Mouse (Mus musculus): Measurements from ENCODE around the gene Shank3. TPM values are rescaled to one million over a fixed set of nuclear protein-coding genes. Genes with fewer than 3 reads are reported as not detected.

The Shank3 gene
- polyA plus RNA-seq, 1 experiment: 8.2 TPM

DNA sequence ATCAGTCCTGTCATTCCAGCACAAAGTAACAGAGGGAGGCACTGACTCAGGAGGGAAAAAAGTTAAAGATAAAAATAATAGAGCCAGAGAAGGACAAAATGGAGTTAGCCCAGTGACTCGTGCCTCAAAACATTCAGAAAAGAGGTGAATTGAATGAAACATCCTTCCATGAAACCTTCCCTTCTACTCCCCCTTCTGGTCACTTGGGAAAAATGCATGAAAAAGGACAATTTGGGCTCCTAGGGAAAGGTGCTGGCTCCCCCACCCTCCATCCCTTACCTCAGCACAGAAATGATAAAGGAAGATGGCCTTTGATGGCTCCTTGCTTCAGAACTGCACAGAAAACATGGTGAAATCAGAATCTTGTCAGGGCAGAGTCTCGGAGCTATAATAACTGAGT, 30.8 kb upstream of the Shank3 start:
- Histone ChIP-seq H3K27me3 (ENCODE audit: control insufficient read depth, insufficient read depth, low read length) (no peaks in the 10 kb centered on the region), H3K4me1 (replicated peaks; ENCODE audit: control insufficient read depth, insufficient read depth, low read length) (no peaks in the 10 kb centered on the region), H3K36me3 (ENCODE audit: control insufficient read depth, insufficient read depth, low read length) (no peaks in the 10 kb centered on the region), H3K27ac (ENCODE audit: control insufficient read depth, insufficient read depth, low read length) (no peak overlapping the region), H3K4me3 (ENCODE audit: control insufficient read depth, insufficient read depth, low read length) (no peak overlapping the region)
- no peak for DNase-seq
- 33% methylated on average over 2 of the region's 2 CpGs for WGBS
- no peak for TF ChIP-seq POLR2A (IDR thresholded peaks at IDR 0.05; ENCODE audit: control insufficient read depth, extremely low read depth, insufficient read depth, low read length, poor library complexity)
- TF ChIP-seq CTCF (IDR thresholded peaks at IDR 0.05; ENCODE audit: borderline replicate concordance, control insufficient read depth, extremely low read depth, insufficient read depth, low read length, poor library complexity): no peak

DNA sequence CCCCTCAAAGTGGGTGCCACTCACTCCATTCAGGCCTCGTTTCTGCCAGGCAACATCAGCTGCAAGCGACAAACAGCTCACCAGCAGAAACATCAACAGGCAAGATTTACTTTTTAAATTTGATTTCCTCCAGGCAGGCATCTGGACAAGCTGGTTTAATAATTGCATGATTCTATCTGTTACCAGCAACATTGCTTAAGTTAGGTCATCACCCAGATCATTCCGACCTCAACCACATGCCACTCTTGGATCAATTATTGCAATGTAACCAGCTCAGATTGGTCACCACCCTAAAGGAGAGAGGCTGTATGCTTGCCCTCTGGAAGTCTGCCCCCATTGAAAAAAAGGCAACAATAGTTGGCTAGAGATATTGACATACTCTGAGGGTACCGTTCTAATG, 27.9 kb upstream of the Shank3 start:
- no peak for DNase-seq
- 93% methylated on average over 4 of the region's 4 CpGs for WGBS
- Histone ChIP-seq H3K27ac (ENCODE audit: control insufficient read depth, insufficient read depth, low read length) (no peak overlapping the region), H3K27me3 (ENCODE audit: control insufficient read depth, insufficient read depth, low read length) (no peaks in the 10 kb centered on the region), H3K4me1 (replicated peaks; ENCODE audit: control insufficient read depth, insufficient read depth, low read length) (peaks cover 13% of the 10 kb centered on the region), H3K4me3 (ENCODE audit: control insufficient read depth, insufficient read depth, low read length) (no peak overlapping the region), H3K36me3 (ENCODE audit: control insufficient read depth, insufficient read depth, low read length) (no peaks in the 10 kb centered on the region)
- TF ChIP-seq POLR2A (IDR thresholded peaks at IDR 0.05; ENCODE audit: control insufficient read depth, extremely low read depth, insufficient read depth, low read length, poor library complexity): no peak
- TF ChIP-seq CTCF (IDR thresholded peaks at IDR 0.05; ENCODE audit: borderline replicate concordance, control insufficient read depth, extremely low read depth, insufficient read depth, low read length, poor library complexity): no peak

DNA sequence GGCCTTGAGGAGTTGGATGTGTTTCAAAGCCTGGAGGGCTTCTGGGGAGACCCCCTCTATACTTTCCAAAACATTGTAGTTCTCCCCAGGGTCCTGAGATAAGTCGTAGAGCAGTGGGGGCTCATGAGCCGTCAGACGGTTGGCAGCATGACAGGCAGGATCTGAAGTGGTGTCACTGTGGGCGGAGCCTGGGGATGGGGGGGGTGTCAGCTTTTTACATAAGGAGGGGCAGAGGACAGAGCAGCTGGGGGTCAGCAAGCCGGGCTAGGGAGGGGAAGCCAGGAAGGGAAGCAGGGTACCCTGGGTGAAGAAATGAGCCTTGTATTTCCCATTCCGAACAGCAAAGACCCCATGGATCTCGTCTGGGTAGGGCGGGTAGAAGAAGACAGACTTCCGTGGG, 26.1 kb upstream of the Shank3 start:
- TF ChIP-seq POLR2A (IDR thresholded peaks at IDR 0.05; ENCODE audit: control insufficient read depth, extremely low read depth, insufficient read depth, low read length, poor library complexity) (no peak), CTCF (IDR thresholded peaks at IDR 0.05; ENCODE audit: borderline replicate concordance, control insufficient read depth, extremely low read depth, insufficient read depth, low read length, poor library complexity) (no peak)

DNA sequence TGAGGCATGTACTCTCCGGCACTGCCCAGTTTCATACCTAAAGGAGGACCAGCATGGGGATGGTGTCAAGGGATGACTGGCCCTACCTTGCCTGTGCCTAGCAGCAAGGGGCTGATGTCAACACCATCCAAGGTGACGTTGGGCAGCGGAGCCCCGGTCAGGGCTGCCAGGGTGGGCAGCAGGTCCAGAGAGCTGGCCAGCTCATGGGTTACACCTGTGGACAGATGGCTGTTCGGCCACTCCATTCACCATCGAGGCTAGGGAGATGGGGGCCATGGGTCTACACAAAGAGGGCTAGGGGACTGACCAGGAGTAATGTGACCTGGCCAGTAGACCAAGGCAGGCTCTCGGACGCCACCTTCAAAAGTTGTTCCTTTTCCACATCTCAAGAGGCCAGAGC, 25.5 kb upstream of the Shank3 start:
- 98% methylated on average over 8 of the region's 8 CpGs for WGBS
- no peak for DNase-seq

More for the DNA sequence above, 26.1 kb upstream of the Shank3 start:
- H3K36me3 ChIP-seq (ENCODE audit: control insufficient read depth, insufficient read depth, low read length): no peaks in the 10 kb centered on the region
- 95% methylated on average over 9 of the region's 9 CpGs for WGBS
- DNase-seq: no peak
- H3K4me1 ChIP-seq (replicated peaks; ENCODE audit: control insufficient read depth, insufficient read depth, low read length): peaks cover 16% of the 10 kb centered on the region
- H3K4me3 ChIP-seq (ENCODE audit: control insufficient read depth, insufficient read depth, low read length): no peak overlapping the region
- H3K27me3 ChIP-seq (ENCODE audit: control insufficient read depth, insufficient read depth, low read length): no peaks in the 10 kb centered on the region
- H3K27ac ChIP-seq (ENCODE audit: control insufficient read depth, insufficient read depth, low read length): no peak overlapping the region

DNA sequence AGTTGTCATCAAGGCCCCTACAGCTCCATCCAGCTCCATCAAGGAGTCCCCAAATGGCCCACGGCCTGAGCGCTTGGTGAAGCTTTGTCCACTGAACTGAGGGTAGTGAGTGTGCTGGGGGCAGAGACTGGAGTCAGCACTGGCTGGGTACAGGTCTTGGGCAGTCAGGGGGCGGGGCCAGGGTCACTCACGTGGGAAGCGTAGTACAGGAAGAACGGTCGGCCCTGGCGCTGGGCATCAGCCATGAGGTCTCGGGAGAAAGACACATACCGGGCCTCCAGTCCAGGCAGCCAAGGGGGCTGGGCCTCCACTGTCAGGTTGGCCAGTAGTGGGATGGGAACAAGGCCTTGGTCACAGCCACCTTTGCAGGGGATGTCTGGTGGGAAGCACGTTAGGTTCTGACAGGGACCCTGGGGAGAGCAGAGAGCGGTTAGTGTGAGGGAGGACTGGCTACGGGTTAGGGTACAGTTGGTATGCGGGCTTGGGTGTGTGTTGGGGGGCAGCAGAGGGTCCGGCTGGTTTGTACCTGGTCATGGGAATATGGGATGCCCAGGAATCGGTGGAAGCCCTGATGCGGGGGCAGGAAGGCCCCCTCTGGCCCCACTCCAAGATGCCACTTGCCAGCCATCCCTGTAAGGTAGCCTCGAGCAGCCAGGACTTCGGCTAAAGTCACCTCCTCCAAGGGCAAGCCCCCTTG, 24.7 kb upstream of the Shank3 start:
- WGBS: 98% methylated on average over 19 of the region's 19 CpGs
- no peak overlapping the region for H3K4me3 ChIP-seq (ENCODE audit: control insufficient read depth, insufficient read depth, low read length)
- no peaks in the 10 kb centered on the region for H3K27me3 ChIP-seq (ENCODE audit: control insufficient read depth, insufficient read depth, low read length)
- peaks cover 16% of the 10 kb centered on the region for H3K4me1 ChIP-seq (replicated peaks; ENCODE audit: control insufficient read depth, insufficient read depth, low read length)
- TF ChIP-seq CTCF (IDR thresholded peaks at IDR 0.05; ENCODE audit: borderline replicate concordance, control insufficient read depth, extremely low read depth, insufficient read depth, low read length, poor library complexity) (no peak), POLR2A (IDR thresholded peaks at IDR 0.05; ENCODE audit: control insufficient read depth, extremely low read depth, insufficient read depth, low read length, poor library complexity) (no peak)
- no peak overlapping the region for H3K27ac ChIP-seq (ENCODE audit: control insufficient read depth, insufficient read depth, low read length)
- H3K36me3 ChIP-seq (ENCODE audit: control insufficient read depth, insufficient read depth, low read length): no peaks in the 10 kb centered on the region
- DNase-seq: no peak

More for the DNA sequence above, 25.5 kb upstream of the Shank3 start:
- no peak for TF ChIP-seq POLR2A (IDR thresholded peaks at IDR 0.05; ENCODE audit: control insufficient read depth, extremely low read depth, insufficient read depth, low read length, poor library complexity)
- TF ChIP-seq CTCF (IDR thresholded peaks at IDR 0.05; ENCODE audit: borderline replicate concordance, control insufficient read depth, extremely low read depth, insufficient read depth, low read length, poor library complexity): no peak
- H3K27ac ChIP-seq (ENCODE audit: control insufficient read depth, insufficient read depth, low read length): no peak overlapping the region
- no peaks in the 10 kb centered on the region for H3K27me3 ChIP-seq (ENCODE audit: control insufficient read depth, insufficient read depth, low read length)
- no peaks in the 10 kb centered on the region for H3K36me3 ChIP-seq (ENCODE audit: control insufficient read depth, insufficient read depth, low read length)
- no peak overlapping the region for H3K4me3 ChIP-seq (ENCODE audit: control insufficient read depth, insufficient read depth, low read length)
- H3K4me1 ChIP-seq (replicated peaks; ENCODE audit: control insufficient read depth, insufficient read depth, low read length): peaks cover 16% of the 10 kb centered on the region

DNA sequence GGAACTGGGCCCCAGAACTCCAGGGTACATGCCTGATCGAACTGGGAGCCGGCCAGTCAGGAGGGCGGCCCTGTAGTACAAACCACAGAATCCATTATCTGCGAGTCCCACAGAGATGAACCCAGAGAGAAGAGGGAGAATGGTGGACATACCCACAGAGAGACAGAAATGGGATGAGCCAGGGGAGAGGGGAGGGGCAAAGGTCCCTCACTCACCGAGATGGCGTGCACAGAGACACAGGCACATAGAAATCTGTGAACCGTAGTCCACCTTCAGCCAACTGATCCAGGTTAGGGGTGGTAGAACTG, 24.2 kb upstream of the Shank3 start:
- DNase-seq: no peak
- H3K36me3 ChIP-seq (ENCODE audit: control insufficient read depth, insufficient read depth, low read length): no peaks in the 10 kb centered on the region
- H3K4me1 ChIP-seq (replicated peaks; ENCODE audit: control insufficient read depth, insufficient read depth, low read length): peaks cover 16% of the 10 kb centered on the region
- TF ChIP-seq POLR2A (IDR thresholded peaks at IDR 0.05; ENCODE audit: control insufficient read depth, extremely low read depth, insufficient read depth, low read length, poor library complexity) (no peak), CTCF (IDR thresholded peaks at IDR 0.05; ENCODE audit: borderline replicate concordance, control insufficient read depth, extremely low read depth, insufficient read depth, low read length, poor library complexity) (no peak)
- 93% methylated on average over 7 of the region's 7 CpGs for WGBS
- H3K4me3 ChIP-seq (ENCODE audit: control insufficient read depth, insufficient read depth, low read length): no peak overlapping the region; the same call in 1 of the 2 replicates
- H3K27ac ChIP-seq (ENCODE audit: control insufficient read depth, insufficient read depth, low read length): no peak overlapping the region
- H3K27me3 ChIP-seq (ENCODE audit: control insufficient read depth, insufficient read depth, low read length): no peaks in the 10 kb centered on the region
